In the genomic region with DNA sequence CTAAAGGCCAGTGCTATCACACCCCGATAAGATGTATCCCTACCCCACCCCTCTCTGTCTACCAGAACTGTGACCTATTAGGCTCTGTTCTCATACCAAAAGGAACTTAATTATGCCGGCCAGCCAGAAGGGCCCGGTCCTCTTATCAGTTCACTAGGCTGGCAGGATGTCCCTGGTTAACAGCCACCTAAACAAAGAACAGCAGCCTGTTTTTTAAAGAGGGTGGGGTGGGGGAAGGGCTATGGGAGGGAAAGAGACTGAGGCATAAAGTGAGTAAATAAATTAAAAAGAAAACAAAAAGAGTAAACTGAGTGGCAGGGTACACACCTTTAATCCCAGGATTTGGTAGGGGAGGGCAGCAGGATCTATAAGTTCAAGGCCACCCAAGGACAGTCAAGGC, we compare ENCODE assay signal across 37 mouse cellular contexts. TPM values are rescaled to one million over a fixed set of nuclear protein-coding genes. Genes with fewer than 3 reads are reported as not detected.
DNase-seq lines count a peak whose midpoint lies in the region; ATAC-seq and TF ChIP-seq lines count a peak whose summit lies in the region.
"Had no signal": no experiment of that assay in that cellular context is flagged by ENCODE, and none has a peak within 500 bp of the region (broad histone marks: within the 10 kb centered on the region; RNA-seq: fewer than 3 reads in every experiment).

No protein-coding gene starts in this region.

- no peak for TF ChIP-seq EP300 in liver, postnatal 0 days (IDR thresholded peaks at IDR 0.05; ENCODE audit: low read depth)

- no peak overlapping the region for H3K4me2 ChIP-seq in liver, embryonic 11.5 days
- H3K4me2 ChIP-seq in liver, postnatal 0 days (ENCODE audit: low read depth, low read length), result no peak overlapping the region
- H3K4me2 ChIP-seq: forebrain, embryonic 13.5 days; hindbrain, embryonic 14.5 days; limb, embryonic 12.5 days; liver, embryonic 15.5 days; midbrain, embryonic 13.5 days had no signal

- H3K9ac ChIP-seq in liver, embryonic 11.5 days (ENCODE audit: low read depth, low read length), result no peak overlapping the region
- H3K9ac ChIP-seq in liver, postnatal 0 days (replicated peaks), result no peak overlapping the region
- H3K9ac ChIP-seq: forebrain, embryonic 13.5 days; hindbrain, embryonic 14.5 days; limb, embryonic 12.5 days; liver, embryonic 15.5 days; midbrain, embryonic 13.5 days had no signal

- H3K4me1 ChIP-seq in liver, embryonic 11.5 days (replicated peaks; ENCODE audit: control insufficient read depth, insufficient read depth, low read length), result peaks cover 11% of the 10 kb centered on the region
- H3K4me1 ChIP-seq in liver, postnatal 0 days (ENCODE audit: insufficient read depth), result no peaks in the 10 kb centered on the region
- H3K4me1 ChIP-seq: forebrain, embryonic 13.5 days; limb, embryonic 12.5 days; midbrain, embryonic 13.5 days had no signal

- peak; percentile 76 for ATAC-seq in liver, embryonic 11.5 days (replicated peaks; ENCODE audit: low FRiP score)
- peak; percentile 17; the same call in 1 of the 2 replicates for ATAC-seq in liver, postnatal 0 days
- ATAC-seq: activated CD4-positive, CD25-positive, alpha-beta regulatory T cell, adult 4 months; forebrain, embryonic 13.5 days; intestine, postnatal 0 days; midbrain, embryonic 13.5 days had no signal

- WGBS in liver, embryonic 11.5 days, result 1% methylated on average over 3 of the region's 3 CpGs
- 10% methylated on average over 3 of the region's 3 CpGs for WGBS in liver, postnatal 0 days (ENCODE audit: insufficient replicate concordance)

- H3K36me3 ChIP-seq in liver, embryonic 11.5 days (ENCODE audit: control insufficient read depth, insufficient read depth, low read length), result no peaks in the 10 kb centered on the region
- no peaks in the 10 kb centered on the region for H3K36me3 ChIP-seq in liver, postnatal 0 days (replicated peaks; ENCODE audit: insufficient read depth, low read length)
- H3K36me3 ChIP-seq: G1E; heart, embryonic 10.5 days; limb, embryonic 12.5 days; liver, embryonic 15.5 days; midbrain, embryonic 13.5 days had no signal

- H3K27me3 ChIP-seq in liver, embryonic 11.5 days (replicated peaks; ENCODE audit: control insufficient read depth, insufficient read depth, low read length), result no peaks in the 10 kb centered on the region
- H3K27me3 ChIP-seq in liver, postnatal 0 days (ENCODE audit: insufficient read depth, low read length), result no peaks in the 10 kb centered on the region
- H3K27me3 ChIP-seq: forebrain, embryonic 13.5 days; limb, embryonic 12.5 days; liver, embryonic 15.5 days; megakaryocyte, embryonic 14.5 days; midbrain, embryonic 13.5 days had no signal

- H3K27ac ChIP-seq in liver, embryonic 11.5 days (ENCODE audit: low read depth, low read length), result no peak overlapping the region
- no peak overlapping the region for H3K27ac ChIP-seq in liver, postnatal 0 days (ENCODE audit: low read depth)
- H3K27ac ChIP-seq: forebrain, embryonic 13.5 days; heart, embryonic 10.5 days; hindbrain, embryonic 14.5 days; layer of hippocampus, adult 2 months; left cerebral cortex, adult 2 months; limb, embryonic 12.5 days; liver, embryonic 15.5 days; midbrain, embryonic 13.5 days had no signal

- no peaks in the 10 kb centered on the region for H3K9me3 ChIP-seq in liver, embryonic 11.5 days (ENCODE audit: control insufficient read depth, low read length)
- H3K9me3 ChIP-seq in liver, postnatal 0 days (ENCODE audit: low read length), result no peaks in the 10 kb centered on the region
- H3K9me3 ChIP-seq: forebrain, embryonic 13.5 days; heart, embryonic 10.5 days; limb, embryonic 12.5 days; liver, embryonic 15.5 days; megakaryocyte, embryonic 14.5 days; midbrain, embryonic 13.5 days had no signal

- H3K4me3 ChIP-seq in liver, embryonic 11.5 days (ENCODE audit: low read depth, low read length), result no peak overlapping the region
- no peak overlapping the region for H3K4me3 ChIP-seq in liver, postnatal 0 days (ENCODE audit: low read depth, low read length)
- H3K4me3 ChIP-seq: forebrain, embryonic 13.5 days; heart, embryonic 10.5 days; layer of hippocampus, adult 2 months; left cerebral cortex, adult 2 months; limb, embryonic 12.5 days; liver, embryonic 15.5 days; megakaryocyte, embryonic 14.5 days; midbrain, embryonic 13.5 days had no signal

- TF ChIP-seq CTCF in liver, postnatal 0 days (IDR thresholded peaks at IDR 0.05; ENCODE audit: low read depth), result no peak

- no peak for DNase-seq in liver, embryonic 11.5 days (ENCODE audit: low spot score)
- DNase-seq in liver (no peak), ZHBTc4 (ENCODE audit: low read depth, low spot score) (peak; percentile 68)
- no peak for DNase-seq in liver, postnatal 0 days
- DNase-seq in right cerebral cortex, adult 2 months (ENCODE audit: low spot score in 2 of 2), result no peak
- no peak for DNase-seq in cerebellum, postnatal 36 days
- no peak for DNase-seq in urinary bladder, postnatal 36 days (ENCODE audit: low spot score in 2 of 2)
- DNase-seq: adrenal gland, adult 2 months; adrenal gland, postnatal 36 days; cerebellum, adult 18-20 months; cerebellum, postnatal 10 days; gastrocnemius, postnatal 10 days; kidney, postnatal 36 days; lung, postnatal 36 days; right cerebral cortex, postnatal 14 days; thymus, postnatal 25 days had no signal

RNA-seq across cellular contexts. Expression of gene AU018091, which starts 34.9 kb away (rescaled TPM):
- polyA plus RNA-seq in liver, embryonic 11.5 days (2014; fragmentation: Nextera tagmentation; extraction: Ambion mirVana), result 0.13 TPM in 1 of 2 replicates, not detected in the other
- polyA plus RNA-seq in liver, postnatal 0 days (2015; fragmentation: Nextera tagmentation; extraction: Ambion mirVana), result not detected in 2 replicates
- polyA plus RNA-seq: activated CD4-positive, CD25-positive, alpha-beta regulatory T cell, adult 4 months; adrenal gland, adult 2 months; forebrain, embryonic 13.5 days; G1E; gonadal fat pad, adult 2 months; heart, embryonic 16.5 days; hindbrain, embryonic 14.5 days; intestine, postnatal 0 days; kidney, embryonic 16.5 days; liver, embryonic 15.5 days; lung, embryonic 16.5 days; midbrain, embryonic 13.5 days; neural tube, embryonic 14.5 days; small intestine, adult 2 months had no signal

RNA-seq across cellular contexts. Expression of gene Nlrp12, which starts 45.6 kb away (rescaled TPM):
- polyA plus RNA-seq in liver, embryonic 11.5 days (2014; fragmentation: Nextera tagmentation; extraction: Ambion mirVana), result 0.06 and 0.07 TPM in 2 replicates
- polyA plus RNA-seq in liver, postnatal 0 days (2015; fragmentation: Nextera tagmentation; extraction: Ambion mirVana), result 4.2 and 5.1 TPM in 2 replicates
- polyA plus RNA-seq: brain, embryonic 14.5 days; embryonic facial prominence, embryonic 11.5 days; forebrain, embryonic 13.5 days; G1E; heart, embryonic 10.5 days; heart, embryonic 16.5 days; intestine, postnatal 0 days; kidney, embryonic 16.5 days; limb, embryonic 12.5 days; midbrain, embryonic 13.5 days; neural tube, embryonic 14.5 days; stomach, embryonic 14.5 days had no signal
